Mouse (Mus musculus): ENCODE measurements around the gene Atp5d. TPM values are rescaled to one million over a fixed set of nuclear protein-coding genes. Genes with fewer than 3 reads are reported as not detected.

The Atp5d gene
- polyA plus RNA-seq, 1 experiment: 242 TPM

GRCm38 (mm10) chr10:80104181-80104580 is 34.3 kb upstream of the Atp5d start:
- H3K9ac ChIP-seq (ENCODE audit: low read depth, poor library complexity, severe bottlenecking): no peak overlapping the region
- no peak overlapping the region for H3K27ac ChIP-seq (ENCODE audit: insufficient read depth, low read length)
- H3K9me3 ChIP-seq (replicated peaks; ENCODE audit: control insufficient read depth, insufficient read depth, low read length, poor library complexity, severe bottlenecking): no peaks in the 10 kb centered on the region
- no peak for TF ChIP-seq POLR2A (IDR thresholded peaks at IDR 0.05; ENCODE audit: insufficient read depth, low read length)
- no peak for TF ChIP-seq EP300 (IDR thresholded peaks at IDR 0.05; ENCODE audit: insufficient read depth, low read depth, low read length)
- no peak for TF ChIP-seq CTCF (IDR thresholded peaks at IDR 0.05; ENCODE audit: low read depth, low read length)
- H3K27me3 ChIP-seq (ENCODE audit: control insufficient read depth, insufficient read depth, low read length, poor library complexity, severe bottlenecking): no peaks in the 10 kb centered on the region
- no peaks in the 10 kb centered on the region for H3K36me3 ChIP-seq (ENCODE audit: control insufficient read depth, insufficient read depth, low read length, poor library complexity, severe bottlenecking)
- H3K4me1 ChIP-seq (ENCODE audit: control insufficient read depth, insufficient read depth, low read length): peaks cover 7% of the 10 kb centered on the region
- H3K4me3 ChIP-seq (ENCODE audit: low read depth, low read length): no peak overlapping the region

DNA sequence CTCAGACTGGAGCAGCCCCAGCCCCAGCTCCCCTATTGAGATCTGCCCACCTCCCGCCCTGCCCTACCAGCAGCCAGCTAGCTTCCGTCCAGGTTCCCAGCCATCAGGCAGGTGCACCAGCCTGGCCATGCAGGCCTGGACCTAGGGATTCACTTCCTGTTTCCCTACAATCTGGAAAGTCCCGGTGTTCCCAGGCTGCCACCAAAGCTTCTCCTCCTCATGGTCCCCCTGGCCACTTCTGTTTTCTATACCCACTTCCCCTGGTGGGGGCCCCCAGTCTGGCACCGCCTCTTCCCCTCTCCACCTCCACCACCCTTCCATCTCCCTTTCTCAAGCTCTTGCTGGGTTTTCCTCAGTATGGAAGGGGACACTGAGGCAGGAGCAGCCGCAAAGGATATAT is 33.0 kb upstream of the Atp5d start, which contains the start of gene Sbno2:
TSS of gene Sbno2 (minus strand) at position 112 of the 400 bp plus-strand sequence.
- no peaks in the 10 kb centered on the region for H3K9me3 ChIP-seq (replicated peaks; ENCODE audit: control insufficient read depth, insufficient read depth, low read length, poor library complexity, severe bottlenecking)
- no peaks in the 10 kb centered on the region for H3K36me3 ChIP-seq (ENCODE audit: control insufficient read depth, insufficient read depth, low read length, poor library complexity, severe bottlenecking)
- H3K4me3 ChIP-seq (ENCODE audit: low read depth, low read length): peak within 1 kb of the TSS; percentile 1
- TF ChIP-seq POLR2A (IDR thresholded peaks at IDR 0.05; ENCODE audit: insufficient read depth, low read length) (no peak), CTCF (IDR thresholded peaks at IDR 0.05; ENCODE audit: low read depth, low read length) (no peak), EP300 (IDR thresholded peaks at IDR 0.05; ENCODE audit: insufficient read depth, low read depth, low read length) (no peak)
- peaks cover 7% of the 10 kb centered on the region for H3K4me1 ChIP-seq (ENCODE audit: control insufficient read depth, insufficient read depth, low read length)
- H3K27ac ChIP-seq (ENCODE audit: insufficient read depth, low read length): peak within 1 kb of the TSS; percentile 12; the same call in 1 of the 2 replicates
- H3K27me3 ChIP-seq (ENCODE audit: control insufficient read depth, insufficient read depth, low read length, poor library complexity, severe bottlenecking): no peaks in the 10 kb centered on the region
- peak within 1 kb of the TSS; percentile 35; the same call in 1 of the 2 replicates for H3K9ac ChIP-seq (ENCODE audit: low read depth, poor library complexity, severe bottlenecking)

DNA sequence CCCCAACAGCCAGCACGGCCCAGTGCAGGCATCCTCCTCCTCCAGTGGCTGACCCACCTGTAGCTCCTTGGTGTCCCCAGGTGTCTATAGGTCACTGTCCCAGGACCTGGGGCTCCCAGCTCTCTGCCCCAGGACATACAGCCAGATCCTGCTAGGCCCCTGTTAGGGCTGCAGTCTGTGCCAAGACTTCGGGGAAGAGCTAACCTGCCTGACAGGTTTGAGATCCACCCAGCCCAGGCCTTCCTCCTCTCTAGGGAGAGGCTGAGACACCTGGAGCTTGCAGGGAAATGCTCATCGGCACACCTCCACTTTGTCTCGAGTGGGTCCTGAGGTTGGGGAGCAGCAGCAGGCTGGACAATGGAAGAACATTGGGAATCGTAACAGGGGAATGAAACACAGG is 32.5 kb upstream of the Atp5d start:
- no peak for TF ChIP-seq POLR2A (IDR thresholded peaks at IDR 0.05; ENCODE audit: insufficient read depth, low read length)
- no peak for TF ChIP-seq CTCF (IDR thresholded peaks at IDR 0.05; ENCODE audit: low read depth, low read length)
- no peak for TF ChIP-seq EP300 (IDR thresholded peaks at IDR 0.05; ENCODE audit: insufficient read depth, low read depth, low read length)
- H3K36me3 ChIP-seq (ENCODE audit: control insufficient read depth, insufficient read depth, low read length, poor library complexity, severe bottlenecking): no peaks in the 10 kb centered on the region
- H3K9me3 ChIP-seq (replicated peaks; ENCODE audit: control insufficient read depth, insufficient read depth, low read length, poor library complexity, severe bottlenecking): no peaks in the 10 kb centered on the region
- H3K27ac ChIP-seq (ENCODE audit: insufficient read depth, low read length): peak overlapping the region; percentile 12; the same call in 1 of the 2 replicates
- peaks cover 7% of the 10 kb centered on the region for H3K4me1 ChIP-seq (ENCODE audit: control insufficient read depth, insufficient read depth, low read length)
- H3K27me3 ChIP-seq (ENCODE audit: control insufficient read depth, insufficient read depth, low read length, poor library complexity, severe bottlenecking): no peaks in the 10 kb centered on the region
- H3K9ac ChIP-seq (ENCODE audit: low read depth, poor library complexity, severe bottlenecking): peak overlapping the region; percentile 35; the same call in 1 of the 2 replicates
- H3K4me3 ChIP-seq (ENCODE audit: low read depth, low read length): peak overlapping the region; percentile 1; the same call in 1 of the 2 replicates

- Histone ChIP-seq H3K27ac (ENCODE audit: insufficient read depth, low read length) (no peak overlapping the region), H3K27me3 (ENCODE audit: control insufficient read depth, insufficient read depth, low read length, poor library complexity, severe bottlenecking) (no peaks in the 10 kb centered on the region), H3K4me1 (ENCODE audit: control insufficient read depth, insufficient read depth, low read length) (peaks cover 6% of the 10 kb centered on the region), H3K9ac (ENCODE audit: low read depth, poor library complexity, severe bottlenecking) (no peak overlapping the region), H3K9me3 (replicated peaks; ENCODE audit: control insufficient read depth, insufficient read depth, low read length, poor library complexity, severe bottlenecking) (no peaks in the 10 kb centered on the region), H3K36me3 (ENCODE audit: control insufficient read depth, insufficient read depth, low read length, poor library complexity, severe bottlenecking) (no peaks in the 10 kb centered on the region), H3K4me3 (ENCODE audit: low read depth, low read length) (no peak overlapping the region)
- TF ChIP-seq EP300 (IDR thresholded peaks at IDR 0.05; ENCODE audit: insufficient read depth, low read depth, low read length): no peak
- no peak for TF ChIP-seq POLR2A (IDR thresholded peaks at IDR 0.05; ENCODE audit: insufficient read depth, low read length)
- no peak for TF ChIP-seq CTCF (IDR thresholded peaks at IDR 0.05; ENCODE audit: low read depth, low read length)
These were observed 30.8 kb upstream of the Atp5d start for GRCm38 (mm10) chr10:80107678-80108077.

DNA sequence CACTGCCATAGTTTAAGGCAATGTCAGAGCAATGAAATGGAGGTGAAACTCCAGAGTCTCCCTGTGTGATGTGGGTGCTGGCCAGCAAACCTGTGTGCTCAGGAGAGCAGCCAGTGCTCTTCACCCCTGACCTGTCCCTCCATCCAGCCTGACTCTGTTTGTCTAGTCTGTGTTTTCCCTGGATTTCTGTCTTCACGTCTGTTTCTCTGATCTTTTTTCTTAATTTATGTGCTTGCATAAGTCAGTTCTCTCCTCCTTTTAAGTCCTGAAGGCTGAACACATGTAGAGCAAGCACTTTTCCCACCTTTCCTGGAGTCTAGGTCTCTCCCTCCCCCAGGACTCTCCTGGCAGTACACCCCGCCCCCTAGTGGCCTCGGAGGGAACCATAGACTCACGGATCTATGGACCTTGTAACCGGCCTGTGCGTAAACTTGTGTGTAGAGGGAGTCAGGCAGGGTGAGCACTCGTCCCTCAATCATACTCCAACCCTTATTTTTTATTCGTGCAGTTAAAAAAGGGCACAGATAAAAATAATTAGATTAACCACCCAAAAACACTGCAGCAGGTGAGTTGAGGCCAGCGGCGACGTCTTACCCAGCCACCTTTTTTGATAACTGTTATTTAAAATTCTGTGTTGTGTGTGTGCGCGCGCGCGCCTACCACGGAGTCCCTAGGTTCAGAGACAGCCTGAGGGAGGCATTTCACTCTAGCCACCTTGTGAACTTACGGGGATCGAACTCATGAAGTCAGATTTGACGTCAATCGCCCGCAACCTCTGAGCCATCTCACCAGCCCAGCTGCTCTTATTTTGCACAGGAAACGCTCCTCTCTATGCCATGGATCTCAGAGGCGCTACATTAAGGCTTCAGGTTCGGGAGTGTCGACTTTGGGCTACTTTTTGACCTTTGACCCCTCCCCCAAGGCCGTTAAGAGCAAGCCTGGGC is 23.8 kb upstream of the Atp5d start:
- peak overlapping the region; percentile 12 for H3K27ac ChIP-seq (ENCODE audit: insufficient read depth, low read length)
- peak overlapping the region; percentile 75 for H3K4me3 ChIP-seq (ENCODE audit: low read depth, low read length)
- H3K4me1 ChIP-seq (ENCODE audit: control insufficient read depth, insufficient read depth, low read length): peaks cover 6% of the 10 kb centered on the region
- H3K9me3 ChIP-seq (replicated peaks; ENCODE audit: control insufficient read depth, insufficient read depth, low read length, poor library complexity, severe bottlenecking): no peaks in the 10 kb centered on the region
- H3K9ac ChIP-seq (ENCODE audit: low read depth, poor library complexity, severe bottlenecking): peak overlapping the region; percentile 58
- TF ChIP-seq EP300 (IDR thresholded peaks at IDR 0.05; ENCODE audit: insufficient read depth, low read depth, low read length) (no peak), CTCF (IDR thresholded peaks at IDR 0.05; ENCODE audit: low read depth, low read length) (peak; percentile 94)
- H3K27me3 ChIP-seq (ENCODE audit: control insufficient read depth, insufficient read depth, low read length, poor library complexity, severe bottlenecking): no peaks in the 10 kb centered on the region
- peaks cover 7% of the 10 kb centered on the region; the same call in 1 of the 2 replicates for H3K36me3 ChIP-seq (ENCODE audit: control insufficient read depth, insufficient read depth, low read length, poor library complexity, severe bottlenecking)
